Mouse (Mus musculus) embryonic fibroblast, embryonic 13.5 days (primary cell): Measurements from ENCODE around the gene Pcsk5. TPM values are rescaled to one million over a fixed set of nuclear protein-coding genes. Genes with fewer than 3 reads are reported as not detected.

Experiments
- H3K27ac ChIP-seq: 2 replicates; pipeline ENCODE4 v1.5.1; 2012; ENCODE audit warnings: low read length, control low read depth, inconsistent platforms; ENCODE audit not compliant: insufficient read depth
- H3K4me1 ChIP-seq: 2 replicates; pipeline ENCODE4 v1.6.1; 2011; ENCODE audit warnings: low read length; ENCODE audit not compliant: control insufficient read depth, insufficient read depth
- H3K4me3 ChIP-seq: 2 replicates; pipeline ENCODE4 v1.5.1; 2011; ENCODE audit warnings: mild to moderate bottlenecking, control low read depth, low read length; ENCODE audit not compliant: insufficient read depth
- CTCF ChIP-seq: IDR thresholded peaks from 2 replicates; pipeline ENCODE4 v1.5.1; 2011; ENCODE audit warnings: mild to moderate bottlenecking, control low read depth, low read length, moderate library complexity, borderline replicate concordance; ENCODE audit not compliant: insufficient read depth
- POLR2A ChIP-seq: IDR thresholded peaks from 2 replicates; pipeline ENCODE4 v1.6.1; 2011; ENCODE audit warnings: low read depth, mild to moderate bottlenecking, control low read depth, low read length, moderate library complexity
- polyA plus RNA-seq: library from polyadenylated mRNA; stranded (reverse); fragments of >200 nt; gene quantifications from 2 replicates; pipeline ENCODE4 v1.2.4, GENCODE M21; 2011; ENCODE audit warnings: low read depth; ENCODE audit not compliant: missing spikeins, insufficient read length

Pcsk5 gene
- 2.2 and 5.4 TPM in 2 replicates for polyA plus RNA-seq

GRCm38 (mm10) chr19:17837471-17837859, at the start of gene Pcsk5:
Gene Pcsk5 (minus strand): TSS chr19:17837632.
- Histone ChIP-seq H3K4me3 (peak within 1 kb of the TSS; percentile 62), H3K27ac (no peak within 1 kb of the TSS), H3K4me1 (peaks cover 8% of the 10 kb centered on the region; the same call in 1 of the 2 replicates)
- TF ChIP-seq CTCF (no peak), POLR2A (peak; percentile 78)

DNA sequence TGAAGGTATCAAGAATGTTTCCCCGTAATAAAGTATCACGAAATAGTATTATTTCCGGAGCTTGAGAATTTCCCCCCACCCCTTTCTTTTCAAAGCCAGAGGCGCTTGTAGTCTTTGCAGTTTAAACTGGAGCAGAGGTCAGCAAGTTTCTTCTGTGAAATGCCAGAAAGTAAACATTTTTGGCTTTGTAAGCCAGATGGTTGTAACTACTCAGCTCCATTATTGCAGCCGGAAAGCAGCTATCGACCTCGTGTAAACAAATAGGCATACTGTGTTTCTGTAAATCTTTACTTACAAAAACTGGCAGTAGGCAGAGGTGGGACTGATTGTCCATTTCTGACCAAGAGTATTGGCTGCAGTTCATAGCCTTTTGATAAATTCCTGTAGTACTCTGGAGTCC, 38.4 kb upstream of the Pcsk5 start:
- no peak overlapping the region for H3K27ac ChIP-seq

GRCm38 (mm10) chr19:17874388-17874787, 37.0 kb upstream of the Pcsk5 start:
- Histone ChIP-seq H3K4me1 (no peaks in the 10 kb centered on the region), H3K4me3 (no peak overlapping the region), H3K27ac (no peak overlapping the region)
- TF ChIP-seq POLR2A = no peak
- no peak for TF ChIP-seq CTCF

More for the DNA sequence above, 38.4 kb upstream of the Pcsk5 start:
- no peak for TF ChIP-seq POLR2A
- TF ChIP-seq CTCF = no peak
- H3K4me1 ChIP-seq = no peaks in the 10 kb centered on the region
- no peak overlapping the region for H3K4me3 ChIP-seq

DNA sequence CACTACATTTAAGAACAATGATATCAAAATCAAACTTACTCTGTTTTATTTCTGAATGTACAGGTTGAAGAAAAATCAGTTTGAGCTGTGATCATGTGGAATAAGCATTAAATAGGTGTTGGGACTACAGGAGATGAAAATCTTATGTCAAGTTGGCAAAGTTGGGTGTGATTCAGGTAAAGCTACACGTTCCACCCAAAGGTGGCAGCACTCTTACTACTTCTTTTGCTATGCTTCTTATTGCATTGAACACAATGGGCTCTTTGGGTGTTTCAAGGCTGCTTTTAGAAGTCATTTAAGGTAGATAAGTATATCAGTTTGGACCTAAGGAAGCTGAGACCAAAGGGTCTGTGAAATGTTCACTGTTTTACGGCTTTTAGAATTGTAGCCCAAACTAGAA, 36.3 kb upstream of the Pcsk5 start:
- no peak overlapping the region for H3K27ac ChIP-seq
- TF ChIP-seq POLR2A (no peak), CTCF (no peak)

GRCm38 (mm10) chr19:17866317-17866891, 29.0 kb upstream of the Pcsk5 start:
- no peak overlapping the region for H3K4me3 ChIP-seq
- no peak for TF ChIP-seq CTCF
- no peak for TF ChIP-seq POLR2A
- no peak overlapping the region for H3K27ac ChIP-seq
- H3K4me1 ChIP-seq = peaks cover 3% of the 10 kb centered on the region; the same call in 1 of the 2 replicates

More for the DNA sequence above, 36.3 kb upstream of the Pcsk5 start:
- Histone ChIP-seq H3K4me1 (no peaks in the 10 kb centered on the region), H3K4me3 (no peak overlapping the region)

- Histone ChIP-seq H3K4me3 (no peak overlapping the region), H3K4me1 (peaks cover 3% of the 10 kb centered on the region; the same call in 1 of the 2 replicates), H3K27ac (no peak overlapping the region)
- TF ChIP-seq CTCF = no peak
- TF ChIP-seq POLR2A = no peak
Measured at GRCm38 (mm10) chr19:17860351-17861014, 23.1 kb upstream of the Pcsk5 start.

- Histone ChIP-seq H3K4me3 (no peak overlapping the region), H3K27ac (no peak overlapping the region), H3K4me1 (no peaks in the 10 kb centered on the region)
- no peak for TF ChIP-seq POLR2A
Measured at GRCm38 (mm10) chr19:17856741-17857140, 19.3 kb upstream of the Pcsk5 start.

GRCm38 (mm10) chr19:17848417-17848816, 11.0 kb upstream of the Pcsk5 start:
- no peaks in the 10 kb centered on the region for H3K4me1 ChIP-seq
- no peak overlapping the region for H3K4me3 ChIP-seq
- no peak overlapping the region for H3K27ac ChIP-seq
- TF ChIP-seq POLR2A (no peak), CTCF (no peak)

GRCm38 (mm10) chr19:17845967-17846366, 8.5 kb upstream of the Pcsk5 start:
- Histone ChIP-seq H3K4me1 (no peaks in the 10 kb centered on the region), H3K4me3 (no peak overlapping the region), H3K27ac (no peak overlapping the region)
- no peak for TF ChIP-seq POLR2A
- no peak for TF ChIP-seq CTCF

DNA sequence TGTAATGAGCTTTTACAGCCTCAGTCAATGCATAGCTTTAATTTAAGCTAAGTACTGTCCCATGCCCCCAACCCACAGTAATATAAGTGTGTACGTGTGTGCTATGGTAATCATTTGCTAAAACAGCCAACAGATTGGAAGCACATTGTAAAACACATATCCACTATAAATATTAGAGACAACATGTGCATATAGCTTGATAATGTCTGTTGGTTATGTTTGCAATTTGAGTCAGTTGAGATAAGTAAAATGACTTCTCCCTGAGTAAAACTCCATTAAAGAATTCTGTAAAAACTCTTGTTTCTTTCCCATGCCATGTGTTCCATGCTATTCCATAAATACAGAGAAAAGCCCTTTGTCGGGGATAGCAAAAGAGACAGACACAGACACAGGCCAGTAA, 4.2 kb upstream of the Pcsk5 start:
- TF ChIP-seq POLR2A (no peak), CTCF (no peak)
- no peak overlapping the region for H3K27ac ChIP-seq
- no peak overlapping the region for H3K4me3 ChIP-seq
- no peaks in the 10 kb centered on the region for H3K4me1 ChIP-seq
